Mouse (Mus musculus): Measurements from ENCODE around the gene Itgb4.

GRCm38 (mm10) chr11:115929818-115930217, 44.7 kb upstream of the Itgb4 start:
- TF ChIP-seq MAZ (IDR thresholded peaks at IDR 0.05; ENCODE audit: low read depth, low read length), result no peak
- no peak for TF ChIP-seq CTCF (IDR thresholded peaks at IDR 0.05 in 2 of 3, conservative IDR thresholded peaks at IDR 0.05 in 1 of 3; ENCODE audit: control insufficient read depth in 1 of 3, insufficient read depth in 1 of 3, low read depth in 2 of 3, low read length in 3 of 3, poor library complexity in 1 of 3, severe bottlenecking in 1 of 3)
- no peak for TF ChIP-seq CHD1 (IDR thresholded peaks at IDR 0.05; ENCODE audit: low read depth, low read length)
- no peak for TF ChIP-seq SMC3 (IDR thresholded peaks at IDR 0.05; ENCODE audit: low read depth, low read length)
- no peak for TF ChIP-seq CHD2 (IDR thresholded peaks at IDR 0.05; ENCODE audit: low read length)
- TF ChIP-seq POLR2AphosphoS2 (IDR thresholded peaks at IDR 0.05; ENCODE audit: low read length), result no peak

All from MEL (cell line).